Mouse (Mus musculus): ENCODE results near the gene Slamf1.
"Not testable (repeated sequence)": the region's sequence is repeated elsewhere in the genome, so short reads cannot be mapped to it uniquely, and the experiment has no call there.

DNA sequence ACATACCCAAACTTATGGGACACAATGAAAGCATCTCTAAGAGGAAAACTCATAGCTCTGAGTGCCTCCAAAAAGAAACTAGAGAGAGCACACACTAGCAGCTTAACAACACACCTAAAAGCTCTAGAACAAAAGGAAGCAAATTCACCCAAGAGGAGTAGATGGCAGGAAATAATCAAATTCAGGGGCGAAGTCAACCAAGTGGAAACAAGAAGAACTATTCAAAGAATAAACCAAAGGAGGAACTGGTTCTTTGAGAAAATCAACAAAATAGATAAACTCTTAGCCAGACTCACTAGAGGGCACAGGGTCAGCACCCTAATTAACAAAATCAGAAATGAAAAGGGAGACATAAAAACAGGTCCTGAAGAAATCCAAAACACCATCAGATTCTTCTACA, 44.1 kb downstream of the Slamf1 start:
- not testable (repeated sequence) for TF ChIP-seq POLR2A (IDR thresholded peaks at IDR 0.05; ENCODE audit: borderline replicate concordance, extremely low read depth, low read depth, low read length); CTCF (IDR thresholded peaks at IDR 0.05; ENCODE audit: insufficient read depth, low read length)
